Mouse (Mus musculus) hindlimb bud, embryonic 11.5 days (tissue): ENCODE results near the gene Abr.

Experiments used
- DNase-seq: peaks from one replicate; pipeline ENCODE4 v3.0.0-alpha.2; 2012; ENCODE audit warnings: low read depth, low spot score; ENCODE audit errors: extremely low spot score

Abr gene

DNA sequence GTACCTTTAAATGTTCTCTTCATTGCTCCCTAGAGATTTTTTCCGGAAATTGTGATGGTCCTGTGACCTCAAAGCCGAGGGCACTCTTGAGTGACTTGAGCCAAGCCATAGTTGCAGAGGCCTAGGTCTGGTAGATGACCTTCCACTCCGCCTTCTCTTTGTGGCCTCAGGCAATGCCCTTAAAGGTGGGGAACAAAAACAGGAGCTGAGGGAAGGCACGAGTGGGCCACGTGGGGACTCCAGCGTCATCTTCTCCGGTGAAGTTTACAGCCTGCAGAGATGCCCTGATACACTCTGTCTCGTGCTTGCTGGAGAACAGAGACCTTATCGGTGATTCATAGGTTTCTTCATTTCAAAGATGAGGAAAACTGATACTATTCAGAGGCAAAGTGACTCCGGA, 2.0 kb upstream of the Abr start:
- DNase-seq = no peak

- no peak for DNase-seq
Measured at GRCm38 (mm10) chr11:76623206-76623961, 1.3 kb upstream of the Abr start.

- no peak for DNase-seq
Measured at GRCm38 (mm10) chr11:76622566-76623205, 572 bp upstream of the Abr start.

DNA sequence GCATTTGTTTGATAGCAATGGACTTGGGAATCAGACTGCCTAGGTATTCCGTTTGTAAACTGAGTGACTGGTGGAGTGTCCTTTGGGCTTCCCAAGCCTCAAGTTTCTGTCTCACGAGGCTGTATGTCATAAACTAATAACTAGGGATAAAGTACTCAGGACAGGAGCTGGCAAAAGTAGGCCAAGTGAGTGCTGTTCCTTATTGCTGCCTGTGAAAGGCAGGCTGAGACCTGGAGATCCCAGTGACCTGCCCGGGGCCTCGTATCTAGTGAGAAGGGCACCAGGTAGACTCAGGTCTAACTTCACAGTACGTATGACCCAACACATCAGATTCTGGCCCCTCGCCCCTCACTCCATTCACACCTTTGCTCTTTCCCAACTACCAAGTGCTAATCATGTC, 4.0 kb downstream of the Abr start:
- no peak for DNase-seq

GRCm38 (mm10) chr11:76614246-76614645, 7.9 kb downstream of the Abr start:
- DNase-seq = no peak

GRCm38 (mm10) chr11:76612638-76613104, 9.4 kb downstream of the Abr start:
- DNase-seq = peak; percentile 53

DNA sequence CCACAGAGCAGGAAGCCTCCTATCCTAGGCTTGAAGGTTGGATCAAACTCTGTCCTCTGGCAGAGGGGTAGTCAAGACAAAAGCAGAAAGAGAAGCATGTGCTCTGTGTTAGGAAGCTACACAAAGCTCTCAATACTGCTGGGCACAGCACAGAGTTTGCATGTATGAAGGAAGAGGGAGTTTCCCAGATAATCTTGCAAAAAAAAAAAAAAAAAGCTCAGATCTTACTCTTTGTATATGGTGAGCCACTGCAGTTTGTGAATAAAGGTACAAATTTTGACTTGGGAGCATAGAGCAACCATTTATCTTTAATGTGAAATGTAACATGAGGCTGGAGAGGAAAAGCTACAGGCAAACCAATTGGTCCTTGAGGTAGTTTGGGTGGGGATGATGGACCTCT, 11.2 kb downstream of the Abr start:
- DNase-seq = no peak

DNA sequence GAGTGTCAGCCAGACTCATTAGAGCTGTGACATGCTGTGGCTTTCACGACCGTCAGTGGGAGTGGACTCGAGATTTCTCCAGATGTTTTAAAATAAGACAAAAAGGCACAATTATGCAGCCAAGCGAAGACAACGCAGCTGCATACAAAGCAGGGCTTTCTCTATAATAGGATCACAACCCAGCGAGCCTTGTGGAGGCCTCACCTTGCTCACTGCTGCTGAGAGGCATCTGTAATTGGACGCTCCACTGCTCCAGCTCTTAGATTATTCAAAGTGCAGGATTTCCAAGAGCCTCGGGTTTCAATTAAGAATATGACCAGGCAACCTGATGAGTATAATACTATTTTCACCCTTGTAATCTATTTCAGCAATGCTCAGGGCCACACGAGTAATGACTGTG, 15.6 kb downstream of the Abr start:
- no peak for DNase-seq

DNA sequence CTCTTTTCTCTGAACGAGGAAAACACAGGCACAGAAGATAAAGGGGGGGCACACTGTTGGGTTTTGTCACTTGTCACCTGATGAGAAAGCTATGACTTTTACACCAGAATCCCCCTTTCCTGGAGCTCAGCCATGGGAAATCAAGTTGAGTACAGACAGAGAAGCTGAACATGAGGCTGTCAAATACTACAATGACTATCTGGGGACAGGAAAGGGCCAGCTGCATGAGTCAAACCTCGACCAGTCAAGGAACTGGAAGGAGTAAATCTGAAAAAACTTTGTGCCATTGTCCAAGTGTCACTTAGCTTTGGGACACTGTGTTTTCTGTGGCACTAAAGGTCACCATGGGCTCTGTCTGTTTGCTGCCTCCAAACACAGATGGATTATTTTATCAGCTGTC, 22.9 kb downstream of the Abr start:
- no peak for DNase-seq

- no peak for DNase-seq
Measured at GRCm38 (mm10) chr11:76598757-76599156, 23.4 kb downstream of the Abr start.

GRCm38 (mm10) chr11:76593620-76594326, 28.3 kb downstream of the Abr start:
- no peak for DNase-seq

DNA sequence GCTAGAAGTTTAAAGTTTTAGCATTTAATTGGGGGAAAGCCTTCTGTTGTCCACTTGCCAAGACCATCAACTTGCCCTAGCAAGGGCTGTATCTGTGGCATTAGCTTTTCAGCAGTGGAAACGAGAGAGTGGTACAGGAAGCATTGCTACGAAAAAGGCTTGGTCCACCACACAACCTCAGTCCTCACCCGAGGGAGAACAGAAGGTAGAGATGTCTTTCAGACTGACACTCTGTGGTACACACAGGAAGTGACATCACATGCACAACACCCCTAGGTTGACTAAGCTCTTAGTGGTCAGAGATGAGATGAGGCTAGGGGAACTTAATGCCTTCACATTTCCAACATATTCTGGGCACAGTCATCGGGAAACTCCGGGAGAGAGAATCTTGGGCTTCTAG, 32.4 kb downstream of the Abr start:
- no peak for DNase-seq

- no peak for DNase-seq
Measured at GRCm38 (mm10) chr11:76588632-76589485, 33.3 kb downstream of the Abr start.

DNA sequence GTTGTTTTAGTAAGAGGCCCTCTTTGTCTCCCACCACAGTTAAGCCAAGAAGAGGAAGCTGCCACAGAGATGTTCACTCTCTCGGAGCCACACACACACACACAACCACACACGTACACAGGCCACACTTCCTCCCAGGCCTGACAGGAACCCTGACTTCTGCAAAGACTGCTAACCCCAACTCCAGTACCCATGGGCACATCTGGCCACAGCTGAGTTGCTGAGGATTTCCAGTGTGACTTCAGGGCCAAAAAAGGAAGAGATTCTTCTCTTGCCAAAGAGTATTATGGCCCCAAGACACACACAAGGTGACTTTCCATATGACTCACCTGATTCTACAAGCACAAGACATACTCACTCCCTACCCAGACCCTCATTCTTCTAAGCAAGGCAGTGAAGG, 34.1 kb downstream of the Abr start:
- no peak for DNase-seq

- DNase-seq = no peak
Measured at GRCm38 (mm10) chr11:76587333-76587732, 34.8 kb downstream of the Abr start.

DNA sequence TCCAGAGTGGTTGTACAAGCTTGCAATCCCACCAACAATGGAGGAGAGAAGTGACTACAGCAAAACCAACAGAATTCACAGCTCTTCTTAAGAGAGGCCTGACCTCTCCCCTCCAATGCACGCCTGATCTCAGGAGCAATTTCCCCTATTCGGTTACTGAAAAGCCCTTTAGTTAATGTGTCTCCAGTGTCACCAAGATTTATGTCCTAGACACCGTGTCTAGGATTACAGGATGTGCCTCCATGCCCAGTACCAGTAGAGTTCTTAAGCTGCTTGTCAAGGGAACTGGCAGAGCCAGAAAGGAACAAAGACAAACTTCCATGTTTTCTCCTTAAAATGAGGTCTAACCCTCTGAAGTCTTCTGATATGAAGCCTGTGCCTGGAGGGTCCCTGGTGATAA, 36.0 kb downstream of the Abr start:
- DNase-seq = no peak

- peak; percentile 75 for DNase-seq
Measured at GRCm38 (mm10) chr11:76577588-76578257, 44.4 kb downstream of the Abr start.

GRCm38 (mm10) chr11:76572820-76573385, 49.2 kb downstream of the Abr start:
- no peak for DNase-seq

GRCm38 (mm10) chr11:76571613-76571929, 50.5 kb downstream of the Abr start:
- DNase-seq = no peak
